Mouse (Mus musculus) liver, embryonic 14.5 days (tissue): ENCODE results near the gene Gnpnat1.

ENCODE experiments used
- CTCF ChIP-seq: IDR thresholded peaks from 2 replicates; pipeline ENCODE4 v1.5.1; 2016; ENCODE audit warnings: antibody characterized with exemption, low read depth, control low read depth
- EP300 ChIP-seq: IDR thresholded peaks from 2 replicates; pipeline ENCODE4 v1.6.1; 2016; ENCODE audit warnings: antibody characterized with exemption, low read depth

GRCm38 (mm10) chr14:45419323-45419722, 14.6 kb upstream of the Gnpnat1 start:
- TF ChIP-seq EP300 (no peak), CTCF (no peak)
